Mouse (Mus musculus): ENCODE results near the gene Xpo1. TPM values are rescaled to one million over a fixed set of nuclear protein-coding genes. Genes with fewer than 3 reads are reported as not detected.
"Not testable (repeated sequence)": the region's sequence is repeated elsewhere in the genome, so short reads cannot be mapped to it uniquely, and the experiment has no call there.

The Xpo1 gene
- total RNA-seq, 2 experiments from 2014 or later = 66.8 to 67.1 TPM

GRCm38 (mm10) chr11:23275780-23276179 is 19.9 kb downstream of the Xpo1 start:
- no peak for DNase-seq (ENCODE audit: low spot score in 2 of 2)
- intact Hi-C loops (cut with DNase I) = no loop called here

DNA sequence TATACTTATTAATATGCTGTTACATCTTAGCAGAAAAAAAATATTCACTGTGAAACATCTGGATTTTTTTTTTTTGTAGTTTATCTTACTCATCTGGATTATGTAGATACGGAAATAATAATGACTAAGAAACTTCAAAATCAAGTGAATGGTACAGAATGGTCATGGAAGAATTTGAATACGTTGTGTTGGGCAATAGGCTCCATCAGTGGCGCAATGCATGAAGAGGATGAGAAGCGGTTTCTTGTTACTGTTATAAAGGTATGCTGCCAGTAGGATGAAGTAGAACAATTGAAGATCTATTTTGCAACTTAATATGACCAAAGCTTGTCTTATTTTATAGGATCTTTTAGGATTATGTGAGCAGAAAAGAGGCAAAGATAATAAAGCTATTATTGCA is 28.6 kb downstream of the Xpo1 start:
- intact Hi-C loops (cut with DNase I) = no loop called here
- DNase-seq (ENCODE audit: low spot score in 2 of 2) = no peak

GRCm38 (mm10) chr11:23288866-23289265 is 33.0 kb downstream of the Xpo1 start:
- intact Hi-C loops (cut with DNase I); DNase-seq (ENCODE audit: low spot score in 2 of 2): not testable (repeated sequence)

- DNase-seq (ENCODE audit: low spot score in 2 of 2) = no peak
- intact Hi-C loops (cut with DNase I) = no loop called here
Observed at GRCm38 (mm10) chr11:23297379-23297778, 41.5 kb downstream of the Xpo1 start.

- DNase-seq (ENCODE audit: low spot score in 2 of 2) = no peak
- intact Hi-C loops (cut with DNase I) = no loop called here
Observed at GRCm38 (mm10) chr11:23298301-23298700, 42.5 kb downstream of the Xpo1 start.

DNA sequence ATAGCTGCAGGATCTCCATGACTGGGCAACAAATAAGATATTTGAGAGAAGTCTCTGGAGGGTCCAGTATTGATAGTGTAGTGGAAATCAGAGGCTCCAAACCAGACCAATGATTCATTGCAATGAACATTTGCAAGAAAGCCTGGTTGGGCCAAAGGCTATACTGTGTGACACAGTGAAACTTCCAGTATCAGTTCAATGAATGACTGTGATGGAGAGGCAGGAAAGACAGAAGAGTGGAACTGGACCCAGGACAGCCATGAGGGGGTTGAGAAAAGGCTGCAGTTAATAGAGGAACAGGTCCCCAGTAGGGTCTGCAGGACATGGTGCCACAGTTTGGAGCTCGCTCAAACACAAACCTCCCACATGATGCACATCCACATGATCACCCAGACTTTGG is 44.1 kb downstream of the Xpo1 start:
- intact Hi-C loops (cut with DNase I) = no loop called here

DNA sequence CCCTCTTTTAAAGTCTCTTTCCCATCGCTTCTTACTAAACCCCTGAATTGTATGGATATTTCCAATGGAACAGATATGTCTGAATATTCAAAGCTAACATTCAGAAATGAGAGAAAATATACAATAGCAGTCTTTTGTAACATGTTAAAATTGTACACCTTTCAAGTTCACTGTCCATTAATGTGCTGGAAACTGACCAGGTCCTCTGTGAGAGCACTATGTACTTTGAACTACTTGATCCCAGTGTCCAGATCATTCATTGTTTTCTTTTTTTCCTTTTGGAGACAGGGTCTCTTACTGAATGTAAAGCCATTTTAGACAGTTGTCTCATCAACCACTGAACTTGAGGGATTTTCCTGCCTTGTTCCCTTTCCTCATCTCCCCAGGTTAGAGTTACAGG is 47.3 kb downstream of the Xpo1 start:
- intact Hi-C loops (cut with DNase I) = no loop called here
- DNase-seq (ENCODE audit: low spot score in 2 of 2) = no peak

More for the DNA sequence above, 44.1 kb downstream of the Xpo1 start:
- DNase-seq (ENCODE audit: low spot score in 2 of 2) = no peak

GRCm38 (mm10) chr11:23305101-23305672 is 49.3 kb downstream of the Xpo1 start:
- DNase-seq (ENCODE audit: low spot score in 2 of 2); intact Hi-C loops (cut with DNase I): not testable (repeated sequence)

GRCm38 (mm10) chr11:23305673-23306608 is 50.1 kb downstream of the Xpo1 start:
- intact Hi-C loops (cut with DNase I) = no loop called here
- peak; percentile 95 to 97 for DNase-seq (ENCODE audit: low spot score in 2 of 2)

DNA sequence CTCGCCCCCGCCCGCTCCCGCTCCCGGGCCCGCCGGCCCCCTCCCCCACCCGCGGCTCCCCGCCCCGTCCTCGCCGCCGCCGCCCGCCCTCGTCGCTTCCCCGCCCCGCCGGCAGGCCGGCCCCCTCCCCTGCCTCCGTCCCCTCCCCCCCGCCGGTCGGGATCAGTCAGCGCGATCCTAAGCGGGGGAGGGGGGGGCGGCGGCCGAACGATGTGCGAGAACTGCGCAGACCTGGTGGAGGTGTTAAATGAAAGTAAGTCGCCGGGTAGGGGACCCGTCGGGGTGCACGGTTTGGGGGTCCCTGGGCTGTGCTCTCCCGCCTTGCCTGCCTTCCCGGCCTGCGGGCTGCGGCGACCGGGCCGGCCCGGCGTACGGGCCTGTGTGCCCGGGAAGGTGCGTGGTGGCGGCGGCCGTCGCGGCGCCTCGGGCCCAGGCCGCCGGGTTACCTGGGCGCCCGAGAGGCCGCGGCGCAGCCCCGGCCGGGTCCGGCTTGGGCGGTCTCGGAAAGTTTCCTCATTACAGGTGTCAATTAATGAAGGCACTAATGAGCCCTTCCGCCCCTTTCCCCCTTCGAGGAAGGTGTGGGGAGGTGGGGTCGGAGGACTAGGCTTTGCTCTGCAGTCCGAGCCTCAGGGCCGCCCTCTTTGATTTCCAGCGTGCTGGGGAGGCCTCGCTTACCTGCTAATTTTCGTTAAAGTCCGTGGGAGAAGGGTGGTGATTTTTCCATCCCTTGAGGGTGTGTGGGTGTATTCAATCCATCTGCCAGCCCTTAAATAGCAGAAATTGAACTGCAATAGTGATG is 51.1 kb downstream of the Xpo1 start, which contains the start of gene Usp34:
Gene Usp34, plus strand, starts transcription at position 132 of the 802 bp plus-strand sequence.
- intact Hi-C loops (cut with DNase I) = no loop called here
- DNase-seq (ENCODE audit: low spot score in 2 of 2) = peak; percentile 37 to 52

DNA sequence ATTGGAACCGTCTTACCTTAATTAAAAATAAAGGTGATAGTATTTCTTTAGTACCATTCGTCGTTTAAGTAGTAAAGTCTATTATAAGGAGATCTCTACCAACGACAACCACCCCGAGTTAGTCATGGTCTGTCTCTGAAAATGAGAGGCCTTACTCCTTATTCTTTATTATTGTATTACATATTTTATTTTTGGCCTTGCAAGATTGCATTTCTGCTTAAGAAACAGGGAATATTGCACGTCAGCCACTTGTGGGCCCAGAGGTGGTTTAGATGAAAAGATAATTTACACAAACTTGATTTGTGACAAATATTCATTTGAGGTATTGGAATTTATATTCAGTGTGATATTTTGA is 51.7 kb downstream of the Xpo1 start:
- intact Hi-C loops (cut with DNase I) = no loop called here
- DNase-seq (ENCODE audit: low spot score in 2 of 2) = no peak

- intact Hi-C loops (cut with DNase I) = no loop called here
- no peak for DNase-seq (ENCODE audit: low spot score in 2 of 2)
Observed at GRCm38 (mm10) chr11:23313496-23313895, 57.7 kb downstream of the Xpo1 start.

GRCm38 (mm10) chr11:23329413-23329812 is 73.6 kb downstream of the Xpo1 start:
- intact Hi-C loops (cut with DNase I) = no loop called here
- no peak for DNase-seq (ENCODE audit: low spot score in 2 of 2)

DNA sequence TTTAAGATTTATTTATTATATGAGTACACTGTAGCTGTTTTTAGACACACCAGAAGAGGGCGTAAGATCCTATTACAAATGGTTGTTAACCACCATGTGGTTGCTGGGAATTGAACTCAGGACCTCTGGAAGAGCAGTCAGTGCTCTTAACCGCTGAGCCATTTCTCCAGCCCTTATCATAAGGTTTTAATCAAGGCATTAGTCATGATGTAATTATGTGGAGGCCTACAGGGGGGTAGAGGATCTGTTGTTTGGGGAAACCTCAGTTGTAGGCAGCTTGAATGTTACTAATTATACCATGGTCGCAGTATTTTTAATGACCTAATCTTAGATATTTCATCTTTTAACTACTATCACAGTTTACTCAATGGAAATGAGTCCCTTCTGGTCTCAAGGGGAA is 76.3 kb downstream of the Xpo1 start:
- DNase-seq (ENCODE audit: low spot score in 2 of 2) = no peak
- intact Hi-C loops (cut with DNase I) = no loop called here

GRCm38 (mm10) chr11:23335160-23335559 is 79.3 kb downstream of the Xpo1 start:
- DNase-seq (ENCODE audit: low spot score in 2 of 2) = no peak
- intact Hi-C loops (cut with DNase I) = no loop called here

Other genes starting within 250 kb of the Xpo1 start
- gene Fam161a, start 248.5 kb upstream of the Xpo1 start, total RNA-seq (2021) = 1 to 10 TPM; 2.9 to 3.9 TPM
- gene Usp34, start 50.9 kb downstream of the Xpo1 start, total RNA-seq (2021) = 100 to 1,000 TPM; 104 to 108 TPM
- gene Ahsa2, start 242.0 kb downstream of the Xpo1 start, total RNA-seq (2021) = 10 to 100 TPM; 39.0 to 40.9 TPM

All from left cerebral cortex, postnatal 14 days (tissue).